Mouse (Mus musculus) olfactory bulb, adult 2 months (tissue): ENCODE results near the gene Olfr1330.
"Not testable (repeated sequence)": the region's sequence is repeated elsewhere in the genome, so short reads cannot be mapped to it uniquely, and the experiment has no call there.

ENCODE experiments used
- CTCF ChIP-seq: fragments of 200-500 bp; IDR thresholded peaks from 2 replicates; pipeline ENCODE4 v1.5.1; 2012; ENCODE audit warnings: low read depth, mild to moderate bottlenecking, low read length, moderate library complexity; ENCODE audit not compliant: insufficient read depth
- POLR2A ChIP-seq: fragments of 200-500 bp; IDR thresholded peaks from 2 replicates; pipeline ENCODE4 v1.6.1; 2012; ENCODE audit warnings: mild to moderate bottlenecking, low read depth, low read length, moderate library complexity; ENCODE audit not compliant: insufficient read depth

GRCm38 (mm10) chr4:118917365-118917764 lies 29.0 kb downstream of the Olfr1330 start, which contains the start of gene Olfr1329:
- TF ChIP-seq CTCF, POLR2A: not testable (repeated sequence)
